Mouse (Mus musculus) limb, embryonic 11.5 days (tissue): ENCODE data around the gene Elmo1. TPM values are rescaled to one million over a fixed set of nuclear protein-coding genes. Genes with fewer than 3 reads are reported as not detected.
"Not testable (repeated sequence)": the region's sequence is repeated elsewhere in the genome, so short reads cannot be mapped to it uniquely, and the experiment has no call there.

Experiments
- ATAC-seq: fragments of 200-750 bp; cut with Nextera tagmentation; 2 replicates; pipeline ENCODE4 v1.8.0; 2017; ENCODE audit warnings: low read depth; ENCODE audit not compliant: insufficient number of reproducible peaks, low FRiP score, low TSS enrichment
- DNase-seq: peaks from one replicate; pipeline ENCODE4 v3.0.0-alpha.2; 2015; ENCODE audit warnings: low spot score
- H3K27ac ChIP-seq: fragments of 300-500 bp; sonication (generic); replicated peaks from 2 replicates; pipeline ENCODE4 v1.5.1; 2014; ENCODE audit warnings: low read depth, mild to moderate bottlenecking, low read length
- H3K27me3 ChIP-seq: fragments of 300-500 bp; sonication (generic); 2 replicates; pipeline ENCODE4 v1.6.1; 2014; ENCODE audit warnings: mild to moderate bottlenecking, low read length, mixed read lengths; ENCODE audit not compliant: control insufficient read depth, insufficient read depth
- H3K36me3 ChIP-seq: fragments of 300-500 bp; sonication (generic); 2 replicates; pipeline ENCODE4 v1.6.1; 2014; ENCODE audit warnings: mild to moderate bottlenecking, low read length, moderate library complexity, mixed read lengths; ENCODE audit not compliant: control insufficient read depth, insufficient read depth
- H3K4me1 ChIP-seq: fragments of 300-500 bp; sonication (generic); 2 replicates; pipeline ENCODE4 v1.6.1; 2014; ENCODE audit warnings: low read length, mixed read lengths; ENCODE audit not compliant: control insufficient read depth, insufficient read depth
- H3K4me2 ChIP-seq: fragments of 300-500 bp; sonication (generic); 2 replicates; pipeline ENCODE4 v1.6.1; 2014; ENCODE audit warnings: low read depth, mild to moderate bottlenecking, moderate library complexity; ENCODE audit not compliant: severe bottlenecking
- H3K4me3 ChIP-seq: fragments of 300-500 bp; sonication (generic); 2 replicates; pipeline ENCODE4 v1.5.1; 2014; ENCODE audit warnings: low read depth, low read length
- H3K9ac ChIP-seq: fragments of 300-500 bp; sonication (generic); 2 replicates; pipeline ENCODE4 v1.6.1; 2014; ENCODE audit warnings: mild to moderate bottlenecking, low read length
- H3K9me3 ChIP-seq: fragments of 300-500 bp; sonication (generic); 2 replicates; pipeline ENCODE4 v1.6.1; 2016; ENCODE audit warnings: low read length; ENCODE audit not compliant: control insufficient read depth
- WGBS: fragments of 180-500 bp; shearing (Covaris S2); extraction: QIAGEN DNeasy Blood & Tissue Kit; methylation state at CpG from one replicate; pipeline ENCODE4 v1.1.7; 2014; 5-methylcytosine and 5-hydroxymethylcytosine counted together
- polyA plus RNA-seq: library from polyadenylated mRNA; unstranded; fragments of >200 nt; fragmentation: Nextera tagmentation; extraction: Ambion mirVana; gene quantifications from 2 replicates; pipeline ENCODE4 v1.2.1, GENCODE M21; 2014

Elmo1 gene
- polyA plus RNA-seq, 1 experiment from 2014 or later: 9.6 TPM

- no peak for DNase-seq
- no peak overlapping the region for H3K27ac ChIP-seq
- no peak overlapping the region for H3K4me3 ChIP-seq
- no peak overlapping the region for H3K9ac ChIP-seq
- ATAC-seq: no peak
- H3K9me3 ChIP-seq: no peaks in the 10 kb centered on the region
- WGBS: 78% methylated on average over 5 of the region's 5 CpGs
- no peak overlapping the region for H3K4me2 ChIP-seq
- no peaks in the 10 kb centered on the region for H3K4me1 ChIP-seq
- H3K36me3 ChIP-seq: no peaks in the 10 kb centered on the region
- H3K27me3 ChIP-seq: no peaks in the 10 kb centered on the region
These were observed 542.1 kb downstream of the Elmo1 start for GRCm38 (mm10) chr13:20632477-20632876.

GRCm38 (mm10) chr13:20634679-20635078 is 544.3 kb downstream of the Elmo1 start:
- not testable (repeated sequence) for H3K27me3 ChIP-seq, H3K36me3 ChIP-seq, H3K27ac ChIP-seq, H3K9ac ChIP-seq, H3K4me3 ChIP-seq, DNase-seq, H3K4me2 ChIP-seq, ATAC-seq, H3K9me3 ChIP-seq, H3K4me1 ChIP-seq
- WGBS: 68% methylated on average over 1 of the region's 2 CpGs

GRCm38 (mm10) chr13:20635646-20636045 is 545.2 kb downstream of the Elmo1 start:
- ATAC-seq: no peak
- Histone ChIP-seq H3K4me1 (no peaks in the 10 kb centered on the region), H3K27me3 (no peaks in the 10 kb centered on the region), H3K4me2 (no peak overlapping the region), H3K36me3 (no peaks in the 10 kb centered on the region), H3K27ac (no peak overlapping the region), H3K9me3 (no peaks in the 10 kb centered on the region), H3K4me3 (no peak overlapping the region), H3K9ac (no peak overlapping the region)
- 78% methylated on average over 2 of the region's 2 CpGs for whole genome bisulfite sequencing
- no peak for DNase-seq
